Mouse (Mus musculus) embryonic facial prominence, embryonic 12.5 days (tissue): ENCODE measurements around the gene Mob3b. TPM values are rescaled to one million over a fixed set of nuclear protein-coding genes. Genes with fewer than 3 reads are reported as not detected.

Source experiments
- ATAC-seq: fragments of 200-750 bp; cut with Nextera tagmentation; 2 replicates; pipeline ENCODE4 v1.8.0; 2017; ENCODE audit not compliant: insufficient number of reproducible peaks, insufficient read depth, low FRiP score, low TSS enrichment
- H3K27ac ChIP-seq: fragments of 300-500 bp; sonication (generic); 2 replicates; pipeline ENCODE4 v1.5.1; 2016; ENCODE audit warnings: mild to moderate bottlenecking
- H3K27me3 ChIP-seq: fragments of 300-500 bp; sonication (generic); 2 replicates; pipeline ENCODE4 v1.6.1; 2016; ENCODE audit warnings: mild to moderate bottlenecking, moderate library complexity
- H3K36me3 ChIP-seq: fragments of 300-500 bp; sonication (generic); 2 replicates; pipeline ENCODE4 v1.6.1; 2016; ENCODE audit warnings: mild to moderate bottlenecking
- H3K4me1 ChIP-seq: fragments of 300-500 bp; sonication (generic); 2 replicates; pipeline ENCODE4 v1.6.1; 2016
- H3K4me2 ChIP-seq: fragments of 300-500 bp; sonication (generic); replicated peaks from 2 replicates; pipeline ENCODE4 v1.6.1; 2016; ENCODE audit warnings: mild to moderate bottlenecking, moderate library complexity
- H3K4me3 ChIP-seq: fragments of 300-500 bp; sonication (generic); 2 replicates; pipeline ENCODE4 v1.5.1; 2016; ENCODE audit warnings: mild to moderate bottlenecking
- H3K9ac ChIP-seq: fragments of 300-500 bp; sonication (generic); 2 replicates; pipeline ENCODE4 v1.6.1; 2016; ENCODE audit warnings: mild to moderate bottlenecking, moderate library complexity
- H3K9me3 ChIP-seq: fragments of 300-500 bp; sonication (generic); 2 replicates; pipeline ENCODE4 v1.6.1; 2016; ENCODE audit warnings: mild to moderate bottlenecking, moderate library complexity
- WGBS: fragments of 180-500 bp; shearing (Covaris S2); methylation state at CpG from one replicate; pipeline ENCODE4 v1.1.7; 2016; 5-methylcytosine and 5-hydroxymethylcytosine counted together
- polyA plus RNA-seq: library from polyadenylated mRNA; unstranded; fragments of >200 nt; fragmentation: Nextera tagmentation; extraction: Ambion mirVana; gene quantifications from 2 replicates; pipeline ENCODE4 v1.2.1, GENCODE M21; 2016

The Mob3b gene
- polyA plus RNA-seq, 1 experiment from 2014 or later, result 16.6 TPM

DNA sequence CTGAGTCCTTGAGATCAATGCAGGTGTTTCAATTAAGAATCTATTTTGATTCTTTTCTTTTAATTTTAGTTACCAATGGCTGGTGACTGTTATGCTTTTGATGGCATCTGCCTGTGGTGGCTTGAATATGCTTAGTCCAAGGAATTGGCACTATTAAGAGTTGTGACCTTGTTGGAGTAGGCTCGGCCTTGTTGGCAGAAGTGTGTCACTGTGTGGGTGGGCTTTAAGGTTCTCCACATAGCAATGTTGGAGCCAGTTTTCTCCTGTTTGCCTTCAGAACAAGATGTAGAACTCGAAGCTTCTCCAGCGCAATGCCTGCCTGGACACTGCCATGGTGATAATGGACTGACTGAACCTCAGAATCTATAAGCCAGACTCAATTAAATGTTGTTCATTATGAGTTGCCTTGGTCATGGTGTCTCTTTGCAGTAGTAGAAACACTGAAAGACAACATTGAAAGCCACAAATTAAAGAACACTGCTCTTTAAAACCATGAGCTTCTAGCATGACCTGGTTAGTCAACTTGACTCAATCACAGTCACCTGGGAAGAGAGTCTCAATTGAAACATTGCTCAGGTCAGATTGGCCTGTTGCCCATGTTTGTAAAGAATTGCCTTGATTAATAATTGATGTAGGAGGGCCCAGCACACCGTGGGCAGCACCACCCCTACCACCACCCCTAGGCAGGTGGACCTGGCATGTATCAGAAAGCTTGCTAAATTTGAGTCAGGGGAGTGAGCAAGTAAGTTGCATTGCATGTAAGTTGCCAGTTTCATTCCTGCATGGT is 180.2 kb downstream of the Mob3b start:
- H3K9me3 ChIP-seq, result no peaks in the 10 kb centered on the region
- no peak overlapping the region for H3K27ac ChIP-seq
- 89% methylated on average over 4 of the region's 4 CpGs for whole genome bisulfite sequencing
- no peaks in the 10 kb centered on the region for H3K4me1 ChIP-seq
- ATAC-seq, result no peak
- H3K27me3 ChIP-seq, result no peaks in the 10 kb centered on the region
- H3K9ac ChIP-seq, result no peak overlapping the region
- no peak overlapping the region for H3K4me2 ChIP-seq
- no peak overlapping the region for H3K4me3 ChIP-seq
- H3K36me3 ChIP-seq, result no peaks in the 10 kb centered on the region

DNA sequence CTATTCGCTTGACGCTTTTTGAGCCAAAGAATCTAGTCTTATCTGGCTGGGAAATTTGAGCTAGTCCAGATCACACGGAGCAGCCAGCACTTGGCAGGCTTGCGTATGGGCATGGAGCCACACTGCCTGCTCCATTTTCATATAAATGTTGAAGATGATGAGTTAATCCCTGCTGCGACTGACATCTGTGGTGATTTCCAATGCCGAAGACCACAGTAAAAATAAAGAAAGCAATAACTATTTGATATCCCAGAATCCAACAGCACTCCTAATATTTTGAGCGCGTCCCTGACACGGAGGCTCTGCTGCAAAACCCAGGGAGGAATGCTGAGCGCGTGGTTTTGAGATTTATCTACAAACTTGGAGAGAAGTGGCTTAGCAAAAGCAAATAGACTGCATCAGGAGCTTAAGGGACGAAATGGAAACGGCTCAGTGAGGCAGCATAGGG is 180.9 kb downstream of the Mob3b start:
- WGBS, result 83% methylated on average over 13 of the region's 13 CpGs
- ATAC-seq, result no peak
- H3K4me1 ChIP-seq, result no peaks in the 10 kb centered on the region

DNA sequence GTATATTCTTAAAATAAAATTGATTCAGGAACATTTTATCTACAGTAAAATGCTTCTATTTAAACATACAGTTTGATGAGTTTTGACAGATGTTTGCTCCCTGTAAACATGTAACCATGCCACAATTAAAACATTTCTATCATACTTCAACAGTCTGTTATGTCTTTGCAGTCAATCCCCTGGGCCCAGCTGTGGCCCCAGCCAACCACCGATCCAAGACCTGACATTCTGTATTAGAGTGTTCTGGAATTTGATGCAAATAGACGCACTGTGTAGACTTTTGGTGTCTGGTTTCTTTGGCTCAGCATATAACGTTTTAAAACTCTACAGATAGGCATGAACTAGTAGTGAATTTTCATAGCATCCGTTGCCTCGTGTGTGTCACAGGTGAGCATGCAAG is 182.5 kb downstream of the Mob3b start:
- Histone ChIP-seq H3K4me3 (no peak overlapping the region), H3K27me3 (no peaks in the 10 kb centered on the region), H3K4me1 (no peaks in the 10 kb centered on the region), H3K9me3 (no peaks in the 10 kb centered on the region), H3K27ac (no peak overlapping the region), H3K9ac (no peak overlapping the region), H3K4me2 (no peak overlapping the region), H3K36me3 (no peaks in the 10 kb centered on the region)
- no peak for ATAC-seq
- WGBS, result 57% methylated on average over 5 of the region's 5 CpGs

More for the DNA sequence above, 180.9 kb downstream of the Mob3b start:
- no peaks in the 10 kb centered on the region for H3K36me3 ChIP-seq
- H3K9ac ChIP-seq, result no peak overlapping the region
- H3K4me3 ChIP-seq, result no peak overlapping the region
- H3K4me2 ChIP-seq, result no peak overlapping the region
- no peak overlapping the region for H3K27ac ChIP-seq
- H3K9me3 ChIP-seq, result no peaks in the 10 kb centered on the region
- no peaks in the 10 kb centered on the region for H3K27me3 ChIP-seq

DNA sequence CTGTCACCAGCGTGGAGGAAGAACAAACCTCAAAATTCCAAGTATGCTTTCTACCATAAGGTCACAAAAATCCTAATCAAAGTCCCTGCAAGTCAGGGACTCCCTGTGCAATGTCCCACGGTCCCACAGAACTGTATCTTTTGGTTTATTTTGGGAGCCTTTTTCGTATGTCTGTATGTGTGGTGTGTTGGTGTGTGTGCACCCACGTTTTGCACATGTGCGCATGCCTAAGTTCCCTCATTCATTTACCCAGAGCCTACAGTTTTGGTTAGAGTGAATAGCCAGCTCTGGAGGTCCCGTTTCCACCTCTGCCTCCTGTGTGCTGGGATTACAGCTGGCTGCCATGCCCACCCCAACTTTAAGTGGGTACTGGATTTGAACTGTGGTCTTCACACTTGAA is 189.7 kb downstream of the Mob3b start:
- H3K27me3 ChIP-seq, result no peaks in the 10 kb centered on the region
- H3K36me3 ChIP-seq, result no peaks in the 10 kb centered on the region
- no peak for ATAC-seq
- H3K27ac ChIP-seq, result no peak overlapping the region
- WGBS, result 78% methylated on average over 6 of the region's 6 CpGs
- no peaks in the 10 kb centered on the region for H3K9me3 ChIP-seq
- H3K4me1 ChIP-seq, result no peaks in the 10 kb centered on the region
- no peak overlapping the region for H3K4me3 ChIP-seq
- H3K4me2 ChIP-seq, result no peak overlapping the region
- H3K9ac ChIP-seq, result no peak overlapping the region

DNA sequence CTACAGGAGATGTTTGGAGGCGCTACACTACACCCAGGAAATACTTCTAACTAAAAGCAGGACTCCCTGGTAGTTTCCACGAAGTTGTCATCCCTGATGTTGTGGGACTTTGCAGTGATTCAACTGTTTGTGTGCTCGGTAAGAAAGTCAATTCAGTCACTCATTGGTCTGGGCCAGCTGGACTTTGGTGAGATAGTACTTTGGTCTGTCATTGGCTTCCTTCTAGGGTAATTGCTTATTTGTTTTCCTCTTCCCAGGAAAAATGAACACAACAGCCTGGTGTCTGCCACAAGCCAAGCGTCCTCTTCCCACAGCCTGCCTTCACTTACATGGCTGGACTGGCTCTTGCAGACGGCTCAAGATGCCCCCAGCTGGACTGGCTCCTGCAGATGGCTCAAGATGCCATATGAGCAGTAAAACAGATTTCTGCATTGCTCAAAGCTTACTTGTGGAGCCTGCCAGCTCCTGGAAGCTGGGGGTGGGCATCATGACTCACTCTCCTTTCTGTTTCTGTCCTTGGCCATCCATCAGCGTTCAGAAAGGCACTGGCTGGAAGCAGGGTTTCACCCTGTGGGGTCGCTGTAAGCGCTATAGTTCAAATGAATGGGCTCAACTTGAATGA is 190.8 kb downstream of the Mob3b start:
- Histone ChIP-seq H3K9me3 (no peaks in the 10 kb centered on the region), H3K36me3 (no peaks in the 10 kb centered on the region), H3K27ac (no peak overlapping the region), H3K27me3 (no peaks in the 10 kb centered on the region), H3K4me3 (no peak overlapping the region), H3K4me2 (no peak overlapping the region), H3K9ac (no peak overlapping the region), H3K4me1 (no peaks in the 10 kb centered on the region)
- 59% methylated on average over 8 of the region's 8 CpGs for WGBS
- ATAC-seq, result no peak

DNA sequence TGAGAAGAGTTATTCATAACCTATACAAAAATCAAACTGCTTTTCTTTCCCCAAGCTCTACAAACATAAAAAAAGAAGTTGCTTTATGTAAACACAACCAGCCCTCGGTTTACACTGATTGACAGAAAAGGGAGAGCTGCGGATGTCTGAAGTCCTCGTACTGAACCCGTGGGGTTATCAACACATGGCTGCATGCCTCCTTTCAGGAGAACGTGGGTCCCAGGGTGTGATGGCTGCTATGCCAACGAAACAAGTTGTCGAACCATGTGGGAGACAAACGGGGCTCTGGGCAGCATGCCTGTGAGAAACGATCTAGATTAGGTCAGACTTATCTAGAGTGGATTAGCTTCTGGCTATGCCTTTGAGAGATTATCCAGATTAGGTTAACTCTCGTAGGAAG is 192.4 kb downstream of the Mob3b start:
- Histone ChIP-seq H3K36me3 (no peaks in the 10 kb centered on the region), H3K4me3 (no peak overlapping the region), H3K4me2 (no peak overlapping the region), H3K9ac (no peak overlapping the region), H3K4me1 (no peaks in the 10 kb centered on the region), H3K9me3 (no peaks in the 10 kb centered on the region), H3K27ac (no peak overlapping the region), H3K27me3 (no peaks in the 10 kb centered on the region)
- WGBS, result 64% methylated on average over 10 of the region's 10 CpGs
- ATAC-seq, result no peak

DNA sequence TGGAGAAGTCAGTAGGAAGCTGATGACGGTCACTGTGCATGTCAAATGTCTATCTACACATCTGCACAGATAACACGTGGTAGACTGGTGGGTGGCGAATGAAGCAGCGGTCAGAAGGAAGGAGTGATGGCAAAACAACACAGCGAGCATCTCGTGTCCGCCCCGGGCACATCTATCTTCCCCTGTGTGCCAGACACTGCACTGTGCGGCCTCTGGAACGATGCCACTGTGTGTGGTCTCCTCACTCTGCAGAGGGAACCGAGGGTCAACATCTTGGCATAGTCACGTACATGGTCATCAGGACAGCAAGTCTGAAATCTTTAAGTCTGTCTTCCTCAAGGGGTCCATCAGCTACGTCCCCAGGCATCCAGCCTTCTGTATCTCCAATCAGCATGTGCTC is 193.3 kb downstream of the Mob3b start:
- H3K4me3 ChIP-seq, result no peak overlapping the region
- H3K27me3 ChIP-seq, result no peaks in the 10 kb centered on the region
- no peak overlapping the region for H3K4me2 ChIP-seq
- H3K4me1 ChIP-seq, result no peaks in the 10 kb centered on the region
- H3K9ac ChIP-seq, result no peak overlapping the region
- H3K36me3 ChIP-seq, result no peaks in the 10 kb centered on the region
- no peaks in the 10 kb centered on the region for H3K9me3 ChIP-seq
- H3K27ac ChIP-seq, result no peak overlapping the region
- WGBS, result 83% methylated on average over 13 of the region's 13 CpGs
- ATAC-seq, result no peak

DNA sequence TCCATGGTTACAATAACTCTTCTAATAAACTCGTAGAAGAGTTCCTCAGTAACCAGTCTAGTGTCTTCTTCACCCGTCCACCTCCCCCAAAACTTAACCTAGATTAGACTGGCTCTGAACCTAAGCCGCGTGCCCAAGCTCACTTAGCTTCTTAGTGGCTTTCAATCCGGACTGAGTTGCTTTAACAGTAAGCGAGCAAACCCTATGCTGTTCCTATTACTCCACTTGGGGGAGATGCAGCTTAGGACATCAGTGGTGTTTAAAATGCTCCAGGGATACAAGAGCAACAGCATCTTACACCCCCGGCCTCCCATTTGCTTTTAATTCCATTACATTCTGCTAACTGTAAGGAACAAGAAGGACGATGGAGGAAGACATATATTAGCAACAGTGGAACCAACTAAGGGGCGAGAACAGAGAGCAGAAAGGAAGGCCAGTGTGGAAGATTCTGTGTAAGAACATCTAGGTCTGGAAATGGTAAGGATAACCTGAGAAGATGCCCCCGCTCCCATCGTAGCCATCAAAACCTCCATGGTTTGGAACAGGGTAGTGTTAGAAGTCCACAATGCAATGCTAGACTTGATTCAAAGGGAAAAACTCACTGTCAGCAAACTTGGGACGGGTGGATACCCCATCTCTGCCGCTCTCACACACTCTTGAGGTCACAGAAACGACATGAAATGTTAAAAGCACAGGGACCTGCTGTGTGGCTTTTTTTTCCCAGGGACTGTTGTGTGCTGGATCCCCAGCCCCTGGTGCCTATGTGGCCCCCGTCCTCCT is 196.3 kb downstream of the Mob3b start:
- Histone ChIP-seq H3K27ac (no peak overlapping the region), H3K27me3 (no peaks in the 10 kb centered on the region), H3K9ac (no peak overlapping the region), H3K4me3 (no peak overlapping the region), H3K4me2 (no peak overlapping the region), H3K36me3 (no peaks in the 10 kb centered on the region), H3K9me3 (no peaks in the 10 kb centered on the region), H3K4me1 (no peaks in the 10 kb centered on the region)
- WGBS, result 73% methylated on average over 15 of the region's 15 CpGs
- ATAC-seq, result no peak

DNA sequence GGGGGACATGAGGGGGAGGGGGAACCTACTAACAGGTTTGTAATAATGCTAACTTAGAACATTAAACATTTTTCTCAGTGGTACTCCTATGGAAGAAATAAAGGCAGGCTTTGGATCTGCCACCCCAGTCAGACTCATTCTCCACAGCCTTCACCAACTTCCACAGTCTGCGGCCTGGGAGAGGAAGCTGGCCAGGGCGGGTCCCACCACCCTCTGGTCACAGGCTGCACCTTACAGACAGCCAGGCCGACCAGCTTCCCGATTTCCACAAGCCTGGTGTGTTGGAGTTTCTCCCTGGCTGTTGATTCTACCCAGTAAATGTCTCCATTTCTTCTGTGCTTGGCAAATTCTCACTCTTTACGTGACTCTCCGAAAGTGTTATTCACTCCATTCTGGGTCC is 197.8 kb downstream of the Mob3b start:
- Histone ChIP-seq H3K4me1 (no peaks in the 10 kb centered on the region), H3K27me3 (no peaks in the 10 kb centered on the region), H3K27ac (no peak overlapping the region), H3K9me3 (no peaks in the 10 kb centered on the region), H3K4me2 (no peak overlapping the region), H3K36me3 (no peaks in the 10 kb centered on the region), H3K9ac (no peak overlapping the region), H3K4me3 (no peak overlapping the region)
- WGBS, result 81% methylated on average over 6 of the region's 6 CpGs
- ATAC-seq, result no peak

DNA sequence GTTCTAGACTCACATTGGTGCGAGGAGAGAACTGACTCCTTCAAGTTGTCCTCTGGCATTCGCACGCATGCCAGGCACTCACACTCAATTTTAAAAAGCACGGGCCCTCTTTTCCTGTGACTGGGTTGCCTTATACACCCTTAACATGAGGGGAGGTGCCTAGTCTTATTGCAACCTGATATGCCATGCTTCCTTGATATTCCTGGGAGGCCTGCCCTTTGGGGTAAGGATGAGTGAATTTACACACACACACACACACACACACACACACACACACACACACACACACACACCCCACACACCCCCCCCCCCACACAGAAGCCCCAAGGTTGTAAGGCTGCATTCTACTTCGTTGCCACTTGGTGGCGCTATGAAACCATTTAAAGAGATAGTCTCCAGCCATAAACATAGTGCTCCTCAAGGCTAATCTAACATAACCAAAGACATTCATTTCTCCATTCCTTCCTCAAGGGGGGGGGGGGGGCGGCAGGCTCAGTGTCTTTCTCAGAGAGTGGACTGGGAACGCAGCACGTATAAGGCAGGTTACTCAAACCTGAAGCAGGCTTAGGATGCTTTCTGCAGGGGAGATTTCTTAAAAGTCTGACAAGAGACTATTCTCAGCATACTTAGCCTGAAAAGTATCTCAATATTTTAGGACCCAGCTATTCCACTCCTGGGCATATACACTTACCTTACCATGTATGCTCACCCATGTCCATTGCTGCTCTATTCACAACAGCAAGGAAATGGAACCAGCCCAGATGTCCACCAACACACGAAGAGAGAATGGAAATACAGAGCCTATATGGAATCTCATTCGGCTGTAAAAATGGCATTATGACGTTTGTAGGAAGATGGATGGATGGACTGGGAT is 198.9 kb downstream of the Mob3b start:
- Histone ChIP-seq H3K9ac (no peak overlapping the region), H3K9me3 (no peaks in the 10 kb centered on the region), H3K4me3 (no peak overlapping the region), H3K27me3 (no peaks in the 10 kb centered on the region), H3K27ac (no peak overlapping the region), H3K36me3 (0 out of 2 replicates have a peak, but pooled peaks cover 3% of the 10 kb centered on the region), H3K4me1 (no peaks in the 10 kb centered on the region), H3K4me2 (no peak overlapping the region)
- ATAC-seq, result no peak
- WGBS, result 39% methylated on average over 12 of the region's 12 CpGs

DNA sequence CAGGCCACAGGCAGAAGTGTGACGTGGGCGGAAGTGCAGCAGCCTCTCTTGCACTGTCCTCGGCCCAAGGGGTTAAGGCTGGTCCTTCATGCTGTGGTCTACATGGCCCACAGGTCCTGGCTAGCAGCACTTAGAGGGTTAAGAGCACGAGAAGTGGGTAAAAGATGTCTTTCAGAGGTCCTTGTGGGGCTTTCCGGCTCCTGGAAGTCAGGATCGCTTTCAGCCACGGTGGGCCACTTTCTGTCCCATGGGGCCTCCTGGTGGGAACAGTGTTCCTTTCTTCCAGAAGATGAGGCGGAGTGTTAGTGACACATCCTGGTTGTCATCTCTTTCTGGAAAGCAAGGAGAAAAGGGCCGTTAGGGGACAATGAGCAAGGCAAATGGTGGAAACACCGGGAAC is 203.6 kb downstream of the Mob3b start:
- no peak for ATAC-seq
- Histone ChIP-seq H3K27ac (no peak overlapping the region), H3K9me3 (no peaks in the 10 kb centered on the region), H3K27me3 (no peaks in the 10 kb centered on the region), H3K4me1 (no peaks in the 10 kb centered on the region), H3K4me3 (no peak overlapping the region), H3K4me2 (no peak overlapping the region), H3K9ac (no peak overlapping the region), H3K36me3 (0 out of 2 replicates have a peak, but pooled peaks cover 4% of the 10 kb centered on the region)
- WGBS, result 70% methylated on average over 10 of the region's 10 CpGs
